Mouse (Mus musculus) intestine, postnatal 0 days (tissue): ENCODE results near the gene Col18a1. TPM values are rescaled to one million over a fixed set of nuclear protein-coding genes. Genes with fewer than 3 reads are reported as not detected.

ENCODE experiments used
- ATAC-seq: fragments of 200-750 bp; cut with Nextera tagmentation; 2 replicates; pipeline ENCODE4 v1.8.0; 2017; ENCODE audit warnings: mild to moderate bottlenecking, moderate TSS enrichment, moderate library complexity
- H3K27ac ChIP-seq: fragments of 300-500 bp; sonication (generic); 2 replicates; pipeline ENCODE4 v1.5.1; 2014; ENCODE audit warnings: mild to moderate bottlenecking, low read depth, low read length, moderate library complexity
- H3K27me3 ChIP-seq: fragments of 300-500 bp; sonication (generic); replicated peaks from 2 replicates; pipeline ENCODE4 v1.6.1; 2014; ENCODE audit warnings: low read length, mixed read lengths; ENCODE audit not compliant: control insufficient read depth, insufficient read depth
- H3K36me3 ChIP-seq: fragments of 300-500 bp; sonication (generic); 2 replicates; pipeline ENCODE4 v1.6.1; 2014; ENCODE audit warnings: mild to moderate bottlenecking, moderate library complexity; ENCODE audit not compliant: control insufficient read depth, insufficient read depth
- H3K4me1 ChIP-seq: fragments of 300-500 bp; sonication (generic); replicated peaks from 2 replicates; pipeline ENCODE4 v1.6.1; 2014; ENCODE audit warnings: antibody characterized with exemption, low read length, mixed read lengths; ENCODE audit not compliant: control insufficient read depth, insufficient read depth
- H3K4me2 ChIP-seq: fragments of 300-500 bp; sonication (generic); replicated peaks from 2 replicates; pipeline ENCODE4 v1.6.1; 2014; ENCODE audit warnings: low read depth, mild to moderate bottlenecking, moderate library complexity
- H3K4me3 ChIP-seq: fragments of 300-500 bp; sonication (generic); 2 replicates; pipeline ENCODE4 v1.5.1; 2014; ENCODE audit warnings: low read depth, low read length
- H3K9ac ChIP-seq: fragments of 300-500 bp; sonication (generic); 2 replicates; pipeline ENCODE4 v1.6.1; 2014; ENCODE audit warnings: mild to moderate bottlenecking, low read depth, low read length
- H3K9me3 ChIP-seq: fragments of 300-500 bp; sonication (generic); 2 replicates; pipeline ENCODE4 v1.6.1; 2016; ENCODE audit warnings: mixed run types; ENCODE audit not compliant: control insufficient read depth
- CTCF ChIP-seq: sonication (generic); IDR thresholded peaks from 2 replicates; pipeline ENCODE4 v1.5.1; 2016; ENCODE audit warnings: low read depth, mild to moderate bottlenecking, control low read depth, antibody characterized with exemption, moderate library complexity
- WGBS: fragments of 180-500 bp; shearing (Covaris S2); extraction: QIAGEN DNeasy Blood & Tissue Kit; methylation state at CpG from one replicate; pipeline ENCODE4 v1.1.7; 2014; 5-methylcytosine and 5-hydroxymethylcytosine counted together
- polyA plus RNA-seq: library from polyadenylated mRNA; unstranded; fragments of >200 nt; fragmentation: Nextera tagmentation; extraction: Ambion mirVana; gene quantifications from 2 replicates; pipeline ENCODE4 v1.2.1, GENCODE M21; 2015

Gene Col18a1
- polyA plus RNA-seq, 1 experiment from 2014 or later: 35.2 TPM

GRCm38 (mm10) chr10:77089336-77089735 is 77.0 kb downstream of the Col18a1 start:
- no peak overlapping the region for H3K27ac ChIP-seq
- H3K9ac ChIP-seq: no peak overlapping the region
- no peak overlapping the region for H3K4me3 ChIP-seq
- TF ChIP-seq CTCF: no peak
- no peak overlapping the region for H3K4me2 ChIP-seq
- no peaks in the 10 kb centered on the region for H3K27me3 ChIP-seq
- no peaks in the 10 kb centered on the region for H3K9me3 ChIP-seq
- no peaks in the 10 kb centered on the region for H3K36me3 ChIP-seq
- WGBS: 52% methylated on average over 8 of the region's 8 CpGs
- 0 out of 2 replicates have a peak, but pooled peaks cover 3% of the 10 kb centered on the region for H3K4me1 ChIP-seq
- ATAC-seq: no peak

DNA sequence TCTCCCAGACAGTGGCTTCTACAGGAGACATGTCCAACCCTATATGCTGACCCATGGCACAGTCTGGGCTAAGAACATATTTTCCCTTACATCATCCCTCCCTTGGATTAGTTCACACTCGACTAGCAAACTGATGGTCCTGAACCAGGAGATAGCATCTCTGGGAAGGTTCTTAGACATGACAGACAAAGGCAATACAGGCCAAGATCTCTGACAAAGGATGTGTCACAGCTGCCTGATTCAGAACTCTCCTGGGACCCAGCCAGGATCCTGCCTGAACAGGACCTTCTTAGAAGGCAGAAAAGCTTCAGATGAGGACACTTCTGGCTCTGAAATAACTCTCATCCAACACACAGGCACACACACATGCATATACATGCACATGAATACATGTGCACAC is 81.8 kb downstream of the Col18a1 start:
- ATAC-seq: no peak
- H3K4me2 ChIP-seq: no peak overlapping the region
- WGBS: 53% methylated on average over 1 of the region's 1 CpGs
- no peak overlapping the region for H3K27ac ChIP-seq
- no peaks in the 10 kb centered on the region for H3K9me3 ChIP-seq
- H3K9ac ChIP-seq: no peak overlapping the region
- H3K36me3 ChIP-seq: no peaks in the 10 kb centered on the region
- no peak for TF ChIP-seq CTCF
- H3K27me3 ChIP-seq: no peaks in the 10 kb centered on the region
- no peak overlapping the region for H3K4me3 ChIP-seq
- 0 out of 2 replicates have a peak, but pooled peaks cover 3% of the 10 kb centered on the region for H3K4me1 ChIP-seq

GRCm38 (mm10) chr10:77082921-77083320 is 83.4 kb downstream of the Col18a1 start:
- no peak for ATAC-seq
- no peak overlapping the region for H3K4me2 ChIP-seq
- H3K4me1 ChIP-seq: no peaks in the 10 kb centered on the region
- H3K4me3 ChIP-seq: no peak overlapping the region
- H3K36me3 ChIP-seq: no peaks in the 10 kb centered on the region
- H3K27ac ChIP-seq: no peak overlapping the region
- no peak overlapping the region for H3K9ac ChIP-seq
- no peak for TF ChIP-seq CTCF
- no peaks in the 10 kb centered on the region for H3K9me3 ChIP-seq
- H3K27me3 ChIP-seq: no peaks in the 10 kb centered on the region
- 65% methylated on average over 5 of the region's 5 CpGs for WGBS

GRCm38 (mm10) chr10:77082453-77082852 is 83.9 kb downstream of the Col18a1 start:
- peak; percentile 99 for TF ChIP-seq CTCF
- no peak overlapping the region for H3K9ac ChIP-seq
- H3K4me2 ChIP-seq: no peak overlapping the region
- ATAC-seq: no peak
- no peak overlapping the region for H3K27ac ChIP-seq
- H3K27me3 ChIP-seq: no peaks in the 10 kb centered on the region
- H3K36me3 ChIP-seq: no peaks in the 10 kb centered on the region
- 13% methylated on average over 3 of the region's 3 CpGs for WGBS
- no peaks in the 10 kb centered on the region for H3K9me3 ChIP-seq
- H3K4me1 ChIP-seq: no peaks in the 10 kb centered on the region
- no peak overlapping the region for H3K4me3 ChIP-seq

DNA sequence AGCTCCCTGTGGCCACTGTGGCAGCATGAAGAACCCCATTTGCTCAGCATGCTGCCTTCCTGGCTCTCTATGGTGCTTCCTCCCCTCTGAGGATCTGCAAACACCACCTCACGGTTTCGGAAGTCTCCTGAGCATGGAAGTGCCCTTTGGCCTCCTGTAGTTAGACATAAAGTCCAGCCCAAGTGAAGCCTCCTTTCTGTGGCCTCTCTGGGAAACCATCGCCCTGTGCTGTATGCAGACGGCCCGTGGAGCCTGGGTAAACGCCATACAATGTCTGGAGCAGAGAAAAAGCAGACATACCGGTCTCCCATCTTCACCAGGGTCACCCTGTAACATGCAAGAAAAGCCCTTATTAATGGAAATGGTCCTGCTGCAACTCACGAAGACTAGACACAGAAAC is 87.4 kb downstream of the Col18a1 start:
- H3K27ac ChIP-seq: no peak overlapping the region
- ATAC-seq: peak; percentile 61

GRCm38 (mm10) chr10:77078456-77078855 is 87.9 kb downstream of the Col18a1 start:
- Histone ChIP-seq H3K4me2 (no peak overlapping the region), H3K9ac (no peak overlapping the region), H3K4me3 (no peak overlapping the region), H3K27me3 (no peaks in the 10 kb centered on the region), H3K4me1 (no peaks in the 10 kb centered on the region), H3K36me3 (no peaks in the 10 kb centered on the region), H3K27ac (no peak overlapping the region), H3K9me3 (no peaks in the 10 kb centered on the region)
- WGBS: 89% methylated on average over 4 of the region's 4 CpGs
- ATAC-seq: peak; percentile 33
- no peak for TF ChIP-seq CTCF

More for the DNA sequence above, 87.4 kb downstream of the Col18a1 start:
- WGBS: 43% methylated on average over 8 of the region's 8 CpGs
- H3K9me3 ChIP-seq: no peaks in the 10 kb centered on the region
- H3K27me3 ChIP-seq: no peaks in the 10 kb centered on the region
- no peak overlapping the region for H3K9ac ChIP-seq
- no peaks in the 10 kb centered on the region for H3K4me1 ChIP-seq
- TF ChIP-seq CTCF: no peak
- no peaks in the 10 kb centered on the region for H3K36me3 ChIP-seq
- no peak overlapping the region for H3K4me2 ChIP-seq
- H3K4me3 ChIP-seq: no peak overlapping the region
